Mouse (Mus musculus) NIH3T3 (cell line): ENCODE measurements around the gene Arhgap17.

ENCODE experiments used
- DNase-seq: peaks from one replicate; pipeline ENCODE4 v3.0.0-alpha.2; 2012; ENCODE audit warnings: low read depth

Arhgap17 gene

DNA sequence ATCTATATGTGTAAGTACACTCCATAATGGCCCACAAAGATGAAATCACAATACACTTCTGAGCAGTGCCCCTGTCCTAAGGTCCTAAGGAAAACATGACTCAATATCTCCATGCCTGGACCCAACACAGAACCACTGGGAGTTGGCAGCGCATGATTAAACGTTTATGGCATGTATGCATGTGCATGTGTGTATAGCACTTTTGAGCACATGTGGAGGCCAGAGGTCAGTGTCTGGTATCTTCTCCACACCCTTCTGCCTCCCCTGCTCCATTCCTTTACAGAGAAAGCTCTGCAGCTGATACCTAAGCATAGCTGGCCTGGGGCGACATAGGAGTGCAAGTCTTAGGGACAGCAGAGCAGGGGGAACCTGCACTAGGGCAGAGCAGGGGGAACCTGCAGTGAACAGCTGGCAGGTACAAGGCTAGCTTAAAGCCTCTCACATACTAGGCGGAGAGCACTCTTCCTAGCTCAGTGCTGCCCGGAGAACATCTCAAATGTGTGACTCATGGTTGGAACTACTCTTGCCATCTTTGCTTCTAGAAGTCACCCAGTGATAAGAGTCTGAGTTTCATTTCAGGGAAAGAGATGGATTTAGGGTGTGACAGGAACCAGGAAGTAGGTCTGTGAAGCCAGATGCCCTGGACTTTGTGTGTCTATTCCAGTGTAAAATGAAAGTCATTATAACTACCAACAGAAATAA is 25.5 kb downstream of the Arhgap17 start:
- DNase-seq, result peak; percentile 17

DNA sequence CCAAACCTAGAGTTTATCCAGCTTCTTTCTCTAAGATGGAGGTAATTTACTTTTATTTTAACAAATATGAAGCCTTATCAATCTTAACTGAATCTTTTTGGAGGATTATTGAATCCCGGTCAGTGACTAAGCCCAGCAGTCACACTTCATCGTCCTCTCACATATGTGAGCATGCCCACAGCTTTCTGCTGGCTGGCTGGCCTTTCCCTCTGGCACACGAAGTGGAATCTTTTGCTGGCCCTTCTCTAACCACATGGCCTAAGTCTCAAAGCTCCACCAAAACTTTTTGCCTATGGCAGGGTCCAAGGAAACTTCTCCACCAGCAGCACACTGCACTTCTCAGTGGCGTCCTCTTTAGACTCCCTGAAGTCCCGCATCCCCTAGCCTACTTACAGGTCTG is 27.8 kb downstream of the Arhgap17 start:
- peak; percentile 53 for DNase-seq

DNA sequence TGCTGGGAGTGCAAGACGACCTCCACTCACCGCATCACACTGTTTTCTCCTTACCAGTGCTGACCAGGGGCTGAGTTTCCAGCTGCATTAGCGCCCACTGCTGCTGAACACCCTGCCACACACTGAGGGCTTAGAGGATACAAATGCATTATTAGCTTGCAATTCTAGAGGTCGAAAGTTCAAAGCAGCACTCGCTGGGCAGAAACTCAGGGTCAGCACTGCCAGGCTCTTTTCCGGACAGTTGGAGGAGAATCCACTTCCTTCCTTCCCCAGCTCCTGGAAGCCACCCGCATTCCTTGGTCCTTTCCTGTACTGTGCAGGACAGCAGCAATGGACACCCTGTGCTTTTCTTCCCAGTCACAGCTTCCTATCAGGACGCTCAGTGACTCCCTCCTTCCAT is 31.4 kb downstream of the Arhgap17 start:
- no peak for DNase-seq

DNA sequence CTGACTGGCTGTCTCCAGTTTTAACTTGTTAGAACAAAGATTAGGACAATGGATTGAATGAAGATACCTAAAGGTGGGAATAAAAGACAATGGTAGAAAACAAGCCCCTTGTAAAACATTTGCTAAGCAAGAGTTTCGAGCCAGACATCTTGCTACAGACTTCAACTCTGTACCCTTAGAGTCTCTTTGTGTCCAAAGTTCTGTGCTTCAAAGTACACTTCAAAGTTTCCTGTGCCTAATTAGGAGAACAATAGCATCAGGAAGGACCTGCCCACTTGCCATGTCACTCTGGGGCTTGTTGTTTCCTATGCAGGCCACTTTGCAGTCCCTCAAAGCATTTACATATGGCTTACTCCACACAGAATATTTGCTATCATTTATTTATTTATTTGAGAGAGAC is 33.4 kb downstream of the Arhgap17 start:
- DNase-seq, result no peak

DNA sequence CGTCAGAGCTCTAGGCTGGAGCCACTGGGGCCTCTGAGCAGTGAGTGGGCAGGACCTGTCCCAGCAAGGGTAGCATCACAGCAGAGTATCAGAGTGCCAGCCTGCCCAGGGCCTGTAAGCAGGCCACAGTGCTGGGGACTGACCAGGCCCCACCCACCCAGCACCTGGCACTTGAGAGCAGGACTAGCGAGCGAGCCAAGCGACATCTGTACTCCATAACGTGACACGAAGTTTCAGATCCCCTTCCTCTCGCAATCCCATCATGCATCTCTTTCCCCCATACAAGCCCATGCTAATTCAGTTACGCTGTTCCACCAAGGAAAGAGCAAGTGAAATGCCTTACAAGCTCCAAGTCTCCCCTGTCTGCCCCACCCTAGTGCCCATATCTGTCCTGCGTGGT is 39.2 kb downstream of the Arhgap17 start:
- no peak for DNase-seq

DNA sequence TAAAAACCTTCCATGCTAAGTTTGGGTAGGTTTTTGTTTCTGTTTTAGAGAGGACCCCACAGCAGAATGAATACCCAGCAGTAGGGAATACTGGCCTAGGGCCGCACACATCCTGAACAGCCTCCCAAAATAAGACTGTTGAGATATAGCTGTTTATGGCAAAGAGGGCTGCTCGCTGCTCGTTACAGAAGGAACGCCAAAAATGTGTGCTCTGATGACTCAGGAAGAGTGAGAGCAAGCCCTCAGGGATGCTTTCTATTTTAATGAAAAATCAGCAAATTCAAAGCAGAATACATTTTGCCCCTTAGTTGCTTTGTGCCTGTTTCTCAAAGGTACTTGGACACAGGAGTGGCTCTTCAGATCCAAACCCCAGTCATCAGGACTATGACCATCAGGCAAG is 41.8 kb downstream of the Arhgap17 start:
- DNase-seq, result peak; percentile 64

DNA sequence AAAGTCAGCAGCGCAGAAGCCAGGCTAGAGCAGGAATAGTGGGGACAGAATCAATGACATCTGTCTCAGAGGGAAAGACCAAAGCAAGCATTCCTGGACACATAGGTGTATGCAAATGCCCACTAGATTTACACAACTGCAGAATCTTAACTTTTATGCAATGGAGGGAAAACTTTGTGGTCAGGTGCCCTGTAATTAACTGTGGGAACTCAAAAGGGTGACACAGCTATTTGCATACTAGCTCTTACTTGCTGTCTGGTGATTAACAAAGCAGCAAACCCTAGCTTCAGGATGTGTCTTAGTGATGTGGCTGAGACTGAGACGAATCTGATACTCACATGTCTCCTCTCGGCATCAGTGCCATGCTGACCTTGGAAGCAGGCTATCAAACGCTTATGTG is 42.8 kb downstream of the Arhgap17 start:
- no peak for DNase-seq

DNA sequence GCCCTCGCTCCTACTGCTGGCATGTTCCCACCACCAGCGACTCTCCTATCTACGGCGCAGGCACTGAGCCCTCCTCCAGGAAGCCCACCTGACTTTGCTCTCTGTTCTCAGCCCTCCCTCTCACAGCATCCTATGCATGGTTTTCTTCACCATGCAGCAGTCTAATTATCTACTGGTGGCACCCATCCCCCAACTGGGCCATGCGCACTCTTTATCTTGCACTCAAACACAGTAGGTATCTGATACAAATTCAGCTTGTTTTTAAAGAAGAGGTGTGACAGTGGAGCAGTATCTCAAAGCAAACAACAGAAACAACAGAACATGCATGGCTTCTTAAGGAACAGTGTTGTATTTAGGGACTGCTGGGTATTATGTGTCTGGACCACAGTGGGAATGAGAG is 43.7 kb downstream of the Arhgap17 start:
- DNase-seq, result no peak

DNA sequence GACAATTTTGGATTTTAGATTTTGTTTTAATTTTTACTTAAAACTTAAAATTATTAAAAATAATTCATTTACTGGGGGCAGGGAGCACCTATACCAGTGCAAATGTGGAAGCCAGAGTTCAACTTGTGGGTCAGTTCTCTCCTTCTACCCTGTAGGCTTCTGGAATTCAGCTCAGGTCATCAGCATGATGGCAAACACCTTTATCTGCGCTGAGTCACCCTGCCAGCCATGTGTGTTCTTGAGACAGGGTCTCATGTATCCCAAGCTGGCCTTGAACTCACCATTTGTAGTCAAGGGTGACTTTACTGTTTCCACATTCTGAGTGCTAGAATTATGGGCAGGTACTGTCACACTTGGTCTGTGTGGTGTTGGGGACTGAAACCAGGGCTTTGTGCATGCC is 45.6 kb downstream of the Arhgap17 start:
- DNase-seq, result no peak

DNA sequence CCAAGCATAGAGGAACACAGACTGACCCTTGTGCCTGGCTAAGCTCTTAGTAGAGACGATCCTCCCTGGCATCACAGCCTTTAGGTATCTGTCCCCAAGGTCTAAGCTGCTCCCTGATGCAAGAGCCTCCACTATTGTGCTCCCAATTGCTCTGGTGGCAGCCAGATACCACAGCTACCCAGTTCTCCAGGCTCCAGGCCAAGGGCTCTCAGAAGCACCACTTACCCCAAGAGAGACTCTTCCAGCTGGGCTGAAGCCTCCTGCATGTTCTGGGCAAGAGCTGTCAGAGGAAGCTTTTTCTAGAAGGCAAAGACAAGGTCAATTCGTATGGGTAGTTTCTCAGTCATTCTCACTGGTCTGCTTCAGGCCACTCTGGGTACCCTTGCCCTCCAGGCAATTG is 46.3 kb downstream of the Arhgap17 start:
- DNase-seq, result no peak

DNA sequence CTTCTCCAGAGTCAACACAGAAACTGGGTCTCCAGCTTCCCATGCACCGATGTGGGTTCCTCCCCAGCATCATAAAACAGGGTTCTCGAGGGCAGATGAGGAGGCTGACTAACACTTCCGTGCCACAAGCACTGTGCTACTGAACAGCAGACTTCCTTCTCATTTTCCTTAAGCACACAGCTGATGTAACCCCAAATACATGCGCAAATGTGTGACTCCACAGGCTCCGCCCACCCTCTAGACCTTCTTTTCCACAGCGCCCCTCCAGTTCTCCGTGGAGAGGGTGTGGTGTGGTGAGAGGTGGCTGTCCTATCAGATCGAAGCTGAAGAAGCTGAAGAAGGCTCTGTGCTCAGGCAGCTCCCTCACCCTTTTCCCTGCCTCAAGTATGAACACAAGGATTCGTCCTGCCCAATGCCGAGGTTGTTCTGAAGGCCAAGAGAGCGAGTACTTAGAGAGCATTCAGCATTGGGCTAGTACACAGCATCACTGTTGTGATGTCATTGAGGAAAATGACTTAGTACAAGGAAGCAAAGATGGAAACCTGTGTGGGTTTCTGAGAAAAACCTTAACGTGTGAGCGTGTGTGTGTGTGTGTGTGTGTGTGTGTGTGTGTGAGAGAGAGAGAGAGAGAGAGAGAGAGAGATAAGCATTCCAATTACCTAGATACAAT is 47.1 kb downstream of the Arhgap17 start:
- DNase-seq, result no peak

DNA sequence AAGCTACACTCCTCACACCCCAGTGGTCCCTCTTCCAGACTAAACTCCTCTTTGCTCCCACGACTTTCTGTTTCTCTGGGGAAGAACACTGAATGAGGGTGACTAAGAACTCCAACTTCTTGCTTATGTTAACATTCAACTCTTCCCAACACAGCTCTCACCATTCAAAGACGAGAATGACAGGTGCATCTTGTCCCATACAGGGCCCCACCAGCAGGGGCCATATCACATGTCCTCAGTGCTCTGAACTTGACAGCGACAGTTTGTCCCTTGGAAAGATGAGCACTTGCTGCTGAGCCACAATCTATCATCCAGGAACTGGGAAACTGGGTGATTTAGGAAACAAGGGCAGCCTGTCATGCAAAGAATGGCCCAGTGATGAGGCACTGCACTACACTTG is 57.0 kb downstream of the Arhgap17 start:
- DNase-seq, result no peak

DNA sequence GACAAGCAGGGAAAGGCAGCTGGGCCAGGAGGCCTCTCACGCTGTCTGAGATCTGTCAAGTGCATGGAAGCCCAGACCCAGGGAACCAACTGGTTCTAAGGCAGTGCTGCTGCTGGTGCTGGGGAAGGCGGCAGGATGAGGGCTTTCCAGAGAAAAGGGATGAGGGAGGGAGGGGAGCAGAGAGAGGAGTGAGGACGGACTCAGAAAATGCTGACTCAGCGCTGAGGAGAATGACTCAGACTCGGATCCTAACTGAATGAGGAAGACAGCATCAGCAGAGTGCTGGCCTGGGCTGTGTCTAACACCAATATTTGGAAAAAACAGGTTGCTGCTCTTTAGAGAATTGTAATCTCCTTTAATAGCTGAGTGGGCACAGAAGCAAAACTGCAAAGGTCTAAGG is 57.9 kb downstream of the Arhgap17 start:
- DNase-seq, result peak; percentile 33

DNA sequence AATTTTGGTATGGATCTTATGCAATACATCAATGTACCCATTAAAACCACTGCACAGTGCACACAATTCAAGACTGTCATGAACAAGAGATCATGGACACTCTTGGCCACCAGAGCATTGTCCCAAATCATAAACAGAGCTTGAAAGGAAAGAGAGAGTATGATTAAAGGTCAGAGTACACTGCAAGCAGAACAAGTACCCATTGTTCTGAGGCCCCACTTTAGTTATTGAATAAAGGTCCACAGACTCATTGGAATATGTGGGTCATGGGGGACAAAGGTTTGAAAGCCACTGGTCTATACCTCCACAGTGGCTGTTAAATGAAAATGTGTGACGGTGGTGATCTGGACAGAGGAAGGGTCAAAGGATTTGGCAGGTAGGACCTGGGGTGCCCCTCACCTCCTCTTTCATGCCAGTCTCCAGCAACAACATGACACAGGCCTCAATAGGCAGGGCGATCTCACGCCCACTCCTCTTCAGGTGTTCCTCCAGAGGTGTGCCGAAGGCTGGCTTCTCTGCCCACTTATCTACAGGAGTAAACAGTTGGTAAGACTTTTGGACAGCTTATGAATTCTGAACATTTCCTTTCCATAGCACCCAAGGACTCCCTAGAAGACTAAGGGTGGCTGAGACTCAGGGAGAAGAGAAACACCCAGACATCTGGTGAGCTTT is 61.7 kb downstream of the Arhgap17 start:
- DNase-seq, result no peak

DNA sequence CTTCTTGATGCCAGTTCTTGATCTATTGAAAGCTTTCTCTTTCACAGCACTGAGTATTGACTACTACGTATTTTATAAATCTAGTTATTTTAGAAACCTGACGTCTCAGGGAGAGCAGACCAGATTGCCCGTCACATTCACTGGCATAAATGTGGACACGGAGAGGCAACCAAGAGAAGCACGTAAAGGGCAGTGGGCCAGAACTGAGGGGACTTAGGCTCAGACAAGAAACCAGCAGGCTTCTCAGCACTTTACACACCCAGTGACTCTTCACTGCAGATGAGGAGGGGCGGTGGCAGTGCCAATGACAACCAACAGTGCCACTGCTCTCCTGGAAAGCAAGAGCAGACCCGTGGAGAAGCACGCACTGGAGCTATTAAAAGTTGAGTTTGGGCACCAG is 62.5 kb downstream of the Arhgap17 start:
- DNase-seq, result no peak

DNA sequence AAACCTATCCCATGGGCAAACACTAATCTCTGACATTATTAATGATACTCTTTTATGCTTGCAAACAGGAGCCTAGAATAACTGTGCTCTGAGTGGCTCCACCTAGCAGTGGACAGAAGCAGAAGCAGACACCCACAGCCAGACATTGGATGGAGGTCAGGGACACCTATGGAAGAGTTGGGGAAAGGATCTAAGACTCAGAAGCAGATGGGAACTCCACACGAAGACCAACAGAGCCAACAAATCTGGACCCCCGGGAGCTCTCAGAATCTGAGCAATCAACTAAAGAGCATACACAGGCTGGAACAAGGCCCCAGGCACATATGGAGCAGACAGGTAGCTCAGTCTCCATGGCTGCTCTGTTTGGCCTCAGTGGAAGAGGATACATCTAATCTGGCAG is 64.3 kb downstream of the Arhgap17 start:
- no peak for DNase-seq

DNA sequence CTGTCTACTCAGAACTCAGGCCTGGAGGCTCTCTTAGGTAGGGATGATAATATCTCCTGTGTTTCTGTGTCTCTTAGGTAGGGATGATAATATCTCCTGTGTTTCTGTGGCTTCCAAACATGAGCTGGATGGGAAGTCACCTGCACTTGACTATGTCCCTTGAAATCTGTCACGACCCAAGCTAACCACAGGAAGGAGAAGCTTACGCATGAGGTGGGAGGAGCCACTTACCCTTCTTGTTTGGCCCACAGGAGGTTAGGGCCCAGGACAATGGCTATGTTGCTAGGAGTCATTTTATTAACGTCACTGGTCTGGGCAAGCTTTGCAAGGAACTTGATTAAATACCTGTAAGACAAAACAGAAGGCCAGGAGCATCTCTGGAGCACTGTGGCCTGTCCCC is 69.5 kb downstream of the Arhgap17 start:
- DNase-seq, result no peak

DNA sequence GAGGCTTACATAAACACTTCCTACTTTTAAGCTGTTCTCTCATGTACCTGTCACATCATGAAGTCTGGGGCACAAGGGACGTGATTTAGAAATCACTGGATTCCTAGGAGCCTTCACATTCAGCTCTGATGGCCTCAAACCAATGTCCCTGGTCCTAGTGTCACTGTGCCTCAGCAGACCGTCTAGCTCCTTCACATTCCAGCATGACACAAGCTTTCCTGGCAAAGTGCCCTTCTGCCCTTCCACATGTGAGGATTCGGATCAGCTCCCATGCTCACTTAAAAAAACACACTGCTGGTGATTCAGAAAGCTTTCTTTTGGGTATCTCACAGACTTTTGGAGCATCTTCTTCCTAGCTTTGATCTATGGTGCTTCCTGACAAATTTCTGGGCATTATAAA is 71.5 kb downstream of the Arhgap17 start:
- peak; percentile 43 for DNase-seq

DNA sequence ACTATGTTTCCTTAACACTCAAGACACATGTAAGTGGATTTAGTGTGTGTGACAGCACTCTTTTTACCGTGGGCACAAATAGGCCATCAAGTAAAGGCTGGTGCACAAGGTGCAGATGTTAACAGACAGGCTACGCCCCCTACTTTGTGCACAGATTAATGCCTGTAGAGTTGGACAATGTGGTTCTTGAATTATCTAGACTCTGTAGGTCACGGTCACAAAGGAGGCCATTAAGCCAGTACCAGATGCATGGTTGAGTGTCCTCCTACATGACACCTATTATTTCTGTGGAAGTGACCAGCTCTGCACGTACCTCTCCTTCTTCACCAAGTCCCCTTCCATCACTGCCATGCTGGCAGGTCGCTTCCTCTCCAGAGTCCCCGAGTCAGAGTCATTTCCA is 73.6 kb downstream of the Arhgap17 start:
- DNase-seq, result no peak

DNA sequence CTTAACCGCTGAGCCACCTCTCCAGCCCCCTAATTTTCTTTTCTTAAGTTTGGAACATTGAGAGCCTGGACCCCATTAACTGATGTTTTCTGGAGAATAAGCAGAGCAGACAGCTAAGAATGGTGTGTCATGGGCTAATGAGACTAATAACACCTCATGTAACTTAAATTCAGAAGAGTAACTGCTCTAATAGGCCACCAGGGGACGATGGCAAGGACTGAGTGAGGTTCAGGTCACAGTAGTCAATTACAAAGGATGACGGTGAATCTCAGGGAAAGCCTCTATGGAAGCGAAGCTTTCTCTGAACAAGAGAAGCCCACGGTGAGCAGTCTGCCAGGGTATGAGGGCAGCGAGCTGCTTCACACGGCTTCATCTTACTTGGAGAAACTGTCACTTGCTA is 74.3 kb downstream of the Arhgap17 start:
- no peak for DNase-seq

DNA sequence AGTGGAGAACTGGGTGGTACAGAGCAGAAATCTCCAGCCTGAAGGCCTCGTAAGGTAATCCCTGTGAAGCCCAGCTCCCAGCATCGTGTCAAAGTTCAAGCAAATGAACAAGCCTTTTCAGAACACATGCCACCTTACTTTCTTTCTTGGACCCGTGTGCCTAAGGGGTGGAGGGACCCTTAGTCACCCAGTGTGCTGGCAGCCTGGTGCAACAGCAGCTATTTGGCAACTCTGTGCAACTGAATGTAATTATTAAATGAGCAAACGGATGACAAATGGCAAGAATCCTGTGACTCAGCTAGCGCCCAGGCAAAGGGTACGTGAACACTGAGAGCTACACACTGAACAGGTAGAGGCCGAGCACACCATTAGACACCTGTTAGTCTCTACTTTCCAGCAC is 75.8 kb downstream of the Arhgap17 start:
- peak; percentile 50 for DNase-seq

DNA sequence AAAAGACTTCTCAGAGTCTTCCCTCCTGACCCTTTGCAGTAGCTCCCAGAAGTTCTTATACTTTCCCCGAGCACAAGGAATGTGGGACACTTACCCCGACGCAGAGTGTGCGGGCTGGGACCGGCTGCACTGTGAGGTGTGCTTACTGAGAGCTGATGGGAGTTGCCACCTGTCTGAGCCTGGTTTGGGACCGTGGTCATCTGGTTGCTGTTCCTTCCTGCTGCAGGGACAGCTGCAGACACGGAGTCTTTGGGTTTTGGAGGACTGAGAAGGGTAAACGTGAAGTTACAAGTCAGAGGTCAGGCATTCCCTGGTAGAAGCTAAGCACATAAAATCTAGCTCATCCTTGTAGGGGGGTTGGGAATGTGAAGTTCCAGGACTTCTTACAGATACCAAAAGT is 77.8 kb downstream of the Arhgap17 start:
- DNase-seq, result no peak

DNA sequence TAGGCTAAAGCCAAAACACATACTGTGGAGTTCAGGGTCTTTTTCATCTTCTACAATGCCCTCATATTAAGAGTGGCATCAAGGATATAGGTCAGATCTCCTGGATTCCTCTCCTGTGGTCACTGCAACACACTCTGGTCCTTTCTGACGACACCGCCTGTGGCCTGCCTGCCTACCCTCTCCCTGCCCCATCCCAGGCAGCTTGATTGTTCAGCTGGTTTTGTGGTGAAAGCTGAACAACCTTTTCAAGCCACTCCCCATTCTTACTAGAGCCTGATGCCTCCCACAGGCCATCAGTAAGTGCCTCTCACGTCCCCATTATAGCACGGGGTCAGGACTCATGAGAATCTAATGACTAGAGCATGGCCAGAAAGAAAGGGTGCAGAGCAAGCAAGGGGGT is 80.5 kb downstream of the Arhgap17 start:
- DNase-seq, result no peak

DNA sequence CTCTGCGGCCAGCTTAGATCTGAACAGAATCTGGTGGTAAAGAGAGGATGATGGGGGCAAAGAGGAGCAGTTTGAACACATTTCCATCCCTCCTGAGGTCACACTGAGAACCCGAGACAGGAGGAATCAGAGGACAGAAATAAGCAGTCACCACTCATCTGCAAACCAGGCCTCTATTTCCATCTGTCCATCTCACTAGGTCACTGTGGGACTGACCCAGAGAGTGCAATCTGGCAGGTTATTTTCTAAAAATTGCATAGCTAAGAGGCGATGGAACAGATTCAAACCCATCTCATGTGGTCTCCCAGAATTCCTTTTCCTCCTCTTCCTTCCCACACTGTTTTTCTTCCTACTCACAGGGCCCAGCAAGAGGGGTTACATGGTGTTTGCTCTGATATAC is 81.8 kb downstream of the Arhgap17 start:
- DNase-seq, result peak; percentile 9
